Comparison of ENCODE assay signal across 8 mouse cellular contexts in genomic region chr6:124570026-124570425, GRCm38 (mm10). TPM values are rescaled to one million over a fixed set of nuclear protein-coding genes. Genes with fewer than 3 reads are reported as not detected.
DNase-seq lines count a peak whose midpoint lies in the region; ATAC-seq and TF ChIP-seq lines count a peak whose summit lies in the region.

Gene C1rb (plus strand): TSS chr6:124570294.

- intact Hi-C loops in left cerebral cortex, postnatal 10 days (cut with DNase I), result loop anchor here (5.0 kb wide), 2 partner anchors 53 to 67 kb away; partner anchors contain the start of gene C1s2

- no peak within 1 kb of the TSS for H3K27ac ChIP-seq in kidney, embryonic 14.5 days (ENCODE audit: low read depth, low read length)
- H3K27ac ChIP-seq in cerebellum, adult 2 months (ENCODE audit: insufficient read depth, low read length), result no peak within 1 kb of the TSS
- no peak within 1 kb of the TSS for H3K27ac ChIP-seq in hindbrain, postnatal 0 days
- no peak within 1 kb of the TSS for H3K27ac ChIP-seq in midbrain, postnatal 0 days (ENCODE audit: low read depth, low read length)
- no peak within 1 kb of the TSS for H3K27ac ChIP-seq in stomach, postnatal 0 days (replicated peaks)

- ATAC-seq in kidney, embryonic 14.5 days (ENCODE audit: low FRiP score, low TSS enrichment), result no peak
- no peak for ATAC-seq in hindbrain, postnatal 0 days
- ATAC-seq in midbrain, postnatal 0 days (ENCODE audit: low FRiP score), result no peak
- 0 out of 2 replicates have a peak, but pooled peaks have one; percentile 26 for ATAC-seq in stomach, postnatal 0 days (ENCODE audit: low FRiP score, low TSS enrichment)

- peak; percentile 46 for DNase-seq in kidney, adult 11 months
- peak; percentile 49 to 71 for DNase-seq in cerebellum, adult 2 months
- DNase-seq in frontal cortex, postnatal 36 days (ENCODE audit: low spot score in 2 of 2), result peak; percentile 46 to 73
- DNase-seq in hindbrain, postnatal 0 days (ENCODE audit: low spot score), result peak; percentile 80
- DNase-seq in left cerebral cortex, postnatal 10 days (ENCODE audit: extremely low spot score in 1 of 2, low spot score in 2 of 2), result peak; percentile 45 to 57
- DNase-seq in midbrain, postnatal 0 days (ENCODE audit: low spot score), result peak; percentile 62
- peak; percentile 64 for DNase-seq in stomach, postnatal 0 days (ENCODE audit: low spot score)

- TF ChIP-seq EP300 in stomach, postnatal 0 days (optimal IDR thresholded peaks at IDR 0.05), result no peak

- no peaks in the 10 kb centered on the region for H3K4me1 ChIP-seq in kidney, embryonic 14.5 days (ENCODE audit: control insufficient read depth, insufficient read depth, low read length)
- H3K4me1 ChIP-seq in cerebellum, adult 2 months (ENCODE audit: control insufficient read depth, insufficient read depth, low read length), result no peaks in the 10 kb centered on the region
- no peaks in the 10 kb centered on the region for H3K4me1 ChIP-seq in hindbrain, postnatal 0 days (ENCODE audit: insufficient read depth, low read length)
- no peaks in the 10 kb centered on the region for H3K4me1 ChIP-seq in midbrain, postnatal 0 days (ENCODE audit: insufficient read depth, low read length)
- H3K4me1 ChIP-seq in stomach, postnatal 0 days (replicated peaks; ENCODE audit: control insufficient read depth, insufficient read depth), result no peaks in the 10 kb centered on the region

- H3K27me3 ChIP-seq in kidney, embryonic 14.5 days (ENCODE audit: control insufficient read depth, insufficient read depth, low read length), result no peaks in the 10 kb centered on the region
- H3K27me3 ChIP-seq in cerebellum, adult 2 months (ENCODE audit: control insufficient read depth, insufficient read depth, low read length), result no peaks in the 10 kb centered on the region
- no peaks in the 10 kb centered on the region for H3K27me3 ChIP-seq in hindbrain, postnatal 0 days (ENCODE audit: insufficient read depth, low read length)
- no peaks in the 10 kb centered on the region for H3K27me3 ChIP-seq in midbrain, postnatal 0 days (ENCODE audit: insufficient read depth, low read length)
- H3K27me3 ChIP-seq in stomach, postnatal 0 days (ENCODE audit: control insufficient read depth, insufficient read depth, low read length), result no peaks in the 10 kb centered on the region

- no peak within 1 kb of the TSS for H3K4me2 ChIP-seq in kidney, embryonic 14.5 days (replicated peaks; ENCODE audit: low read depth, low read length)
- H3K4me2 ChIP-seq in hindbrain, postnatal 0 days (ENCODE audit: low read depth, low read length), result peak within 1 kb of the TSS; percentile 27; the same call in 1 of the 2 replicates
- 0 out of 2 replicates have a peak within 1 kb of the TSS, but pooled peaks have one; percentile 26 for H3K4me2 ChIP-seq in midbrain, postnatal 0 days (ENCODE audit: low read depth, low read length, poor library complexity, severe bottlenecking)
- H3K4me2 ChIP-seq in stomach, postnatal 0 days (replicated peaks; ENCODE audit: low read depth), result no peak within 1 kb of the TSS

- TF ChIP-seq POLR2A in cerebellum, adult 2 months (IDR thresholded peaks at IDR 0.05; ENCODE audit: borderline replicate concordance, insufficient read depth, low read length), result no peak

- no peaks in the 10 kb centered on the region for H3K36me3 ChIP-seq in kidney, embryonic 14.5 days (ENCODE audit: control insufficient read depth, insufficient read depth, low read length)
- no peaks in the 10 kb centered on the region for H3K36me3 ChIP-seq in hindbrain, postnatal 0 days (ENCODE audit: insufficient read depth, low read length)
- no peaks in the 10 kb centered on the region for H3K36me3 ChIP-seq in midbrain, postnatal 0 days (ENCODE audit: insufficient read depth, low read length)
- H3K36me3 ChIP-seq in stomach, postnatal 0 days (ENCODE audit: control insufficient read depth, insufficient read depth, low read length), result no peaks in the 10 kb centered on the region

- no peak within 1 kb of the TSS for H3K4me3 ChIP-seq in kidney, embryonic 14.5 days (ENCODE audit: low read length)
- H3K4me3 ChIP-seq in cerebellum, adult 2 months (replicated peaks; ENCODE audit: insufficient read depth, low read depth, low read length), result no peak within 1 kb of the TSS
- H3K4me3 ChIP-seq in hindbrain, postnatal 0 days (ENCODE audit: low read length), result no peak within 1 kb of the TSS
- H3K4me3 ChIP-seq in midbrain, postnatal 0 days (ENCODE audit: low read depth, low read length), result no peak within 1 kb of the TSS
- H3K4me3 ChIP-seq in stomach, postnatal 0 days (ENCODE audit: low read depth, low read length), result no peak within 1 kb of the TSS

- WGBS in kidney, embryonic 14.5 days, result 3% methylated on average over 8 of the region's 8 CpGs
- WGBS in cerebellum, adult 2 months, result 2% methylated on average over 8 of the region's 8 CpGs
- WGBS in hindbrain, postnatal 0 days, result 4% methylated on average over 8 of the region's 8 CpGs
- 2% methylated on average over 8 of the region's 8 CpGs for WGBS in midbrain, postnatal 0 days
- 4% methylated on average over 8 of the region's 8 CpGs for WGBS in stomach, postnatal 0 days

- H3K9me3 ChIP-seq in kidney, embryonic 14.5 days (ENCODE audit: control insufficient read depth, low read length), result no peaks in the 10 kb centered on the region
- H3K9me3 ChIP-seq in hindbrain, postnatal 0 days (ENCODE audit: low read length), result no peaks in the 10 kb centered on the region
- no peaks in the 10 kb centered on the region for H3K9me3 ChIP-seq in midbrain, postnatal 0 days (ENCODE audit: low read length)
- H3K9me3 ChIP-seq in stomach, postnatal 0 days (ENCODE audit: control insufficient read depth, low read length), result no peaks in the 10 kb centered on the region

- TF ChIP-seq CTCF in cerebellum, adult 2 months (IDR thresholded peaks at IDR 0.05; ENCODE audit: borderline replicate concordance, insufficient read depth, low read depth, low read length), result peak; percentile 71; the same call in 1 of the 2 replicates
- peak; percentile 92 for TF ChIP-seq CTCF in hindbrain, postnatal 0 days (IDR thresholded peaks at IDR 0.05; ENCODE audit: low read depth)
- TF ChIP-seq CTCF in midbrain, postnatal 0 days (IDR thresholded peaks at IDR 0.05), result peak; percentile 90
- TF ChIP-seq CTCF in stomach, postnatal 0 days (IDR thresholded peaks at IDR 0.05; ENCODE audit: low read depth), result peak; percentile 93

- no peak within 1 kb of the TSS for H3K9ac ChIP-seq in kidney, embryonic 14.5 days (ENCODE audit: low read depth, low read length)
- no peak within 1 kb of the TSS for H3K9ac ChIP-seq in hindbrain, postnatal 0 days (replicated peaks; ENCODE audit: low read length)
- no peak within 1 kb of the TSS for H3K9ac ChIP-seq in midbrain, postnatal 0 days (replicated peaks; ENCODE audit: low read length, poor library complexity, severe bottlenecking)
- no peak within 1 kb of the TSS for H3K9ac ChIP-seq in stomach, postnatal 0 days (ENCODE audit: low read length)

RNA-seq across cellular contexts. Expression of gene C1rb, which starts in this region (rescaled TPM):
- 0.11 TPM in 1 of 2 replicates, not detected in the other for polyA plus RNA-seq in kidney, embryonic 14.5 days (2014; fragmentation: Nextera tagmentation; extraction: Ambion mirVana)
- polyA plus RNA-seq in cerebellum, adult 2 months (2012; rRNA removed), result not detected in 2 replicates
- not detected in 2 replicates for total RNA-seq in hindbrain, postnatal 0 days (2014; rRNA removed)
- 0.09 TPM in 1 of 2 replicates, not detected in the other for polyA plus RNA-seq in hindbrain, postnatal 0 days (2015; fragmentation: Nextera tagmentation; extraction: Ambion mirVana)
- not detected for total RNA-seq in left cerebral cortex, postnatal 10 days (2021)
- total RNA-seq in midbrain, postnatal 0 days (2014; rRNA removed), result not detected in 2 replicates
- not detected in 2 replicates for polyA plus RNA-seq in midbrain, postnatal 0 days (2015; fragmentation: Nextera tagmentation; extraction: Ambion mirVana)
- not detected in 2 replicates for polyA plus RNA-seq in stomach, postnatal 0 days (2015; fragmentation: Nextera tagmentation; extraction: Ambion mirVana)

Comparison
In these comparisons a context has a peak if more than half of its experiments do, and no peak if none do; other contexts are left out.
1. Peak in DNase-seq in cerebellum, adult 2 months; RNA of the gene not detected or under 1 TPM.
2. Peak in DNase-seq and H3K4me2 ChIP-seq in hindbrain, postnatal 0 days; RNA of the gene not detected or under 1 TPM.
3. Peak in DNase-seq in left cerebral cortex, postnatal 10 days; RNA of the gene not detected or under 1 TPM.
4. Peak in DNase-seq and H3K4me2 ChIP-seq in midbrain, postnatal 0 days; RNA of the gene not detected or under 1 TPM.
5. Peak in DNase-seq and ATAC-seq in stomach, postnatal 0 days; RNA of the gene not detected or under 1 TPM.